Mouse (Mus musculus) leukemia stem cell, adult 10-12 weeks (primary cell): ENCODE data around the gene Snx6. TPM values are rescaled to one million over a fixed set of nuclear protein-coding genes. Genes with fewer than 3 reads are reported as not detected.

Experiments
- polyA plus RNA-seq: library from polyadenylated mRNA; stranded (reverse); fragments of >175 nt; gene quantifications from 2 replicates; pipeline ENCODE4 v1.2.3, GENCODE M21; 2012; ENCODE audit warnings: low replicate concordance

The Snx6 gene
- 2.7 and 13.7 TPM in 2 replicates for polyA plus RNA-seq

DNA sequence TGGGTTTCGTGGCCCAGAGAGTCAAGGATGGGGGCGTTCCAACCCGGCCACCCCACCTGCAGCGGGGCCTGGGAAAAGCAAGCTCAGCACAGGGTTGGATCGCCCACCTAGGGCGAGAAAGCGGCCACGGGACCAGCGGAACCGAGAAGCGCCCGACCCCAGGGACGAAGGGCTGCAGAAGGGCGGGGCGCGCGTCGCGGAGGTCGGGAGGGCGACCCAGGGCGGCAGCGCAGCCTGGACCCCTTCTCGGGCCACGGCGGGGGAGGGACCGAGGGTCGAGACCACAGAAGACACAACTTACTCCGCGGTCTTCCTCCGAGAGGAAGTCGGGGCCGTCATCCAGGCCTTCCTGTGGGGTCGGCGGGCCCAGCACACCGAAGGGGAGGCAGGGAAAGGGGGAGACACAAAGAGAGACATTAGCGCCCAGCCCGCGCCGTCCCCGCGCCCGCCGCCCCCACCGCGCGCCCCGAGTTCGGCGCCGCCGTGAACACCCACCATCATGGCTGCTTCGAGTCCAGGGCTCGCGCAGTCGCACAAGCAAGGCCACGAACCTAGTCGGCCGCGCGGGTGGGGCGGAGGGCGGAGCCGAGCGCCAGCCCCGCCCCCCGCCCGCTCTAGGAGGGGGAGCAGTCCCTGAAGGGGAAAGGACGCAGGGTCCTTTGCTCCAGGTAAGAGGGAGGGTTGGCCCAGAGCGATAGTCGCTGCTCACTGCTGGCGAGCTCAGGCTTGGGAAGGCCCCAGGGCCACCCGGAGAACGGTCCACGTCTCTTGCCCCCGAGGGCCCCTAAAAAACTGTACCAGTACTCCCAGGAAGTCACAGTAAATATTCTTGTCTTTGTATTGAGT lies at the start of gene Snx6:
Snx6 (minus strand) TSS at position 551 of the 846 bp plus-strand sequence.

Other genes starting within 250 kb of the Snx6 start
- gene Sptssa, start 139.1 kb downstream of the Snx6 start, polyA plus RNA-seq: 2.8 and 8.2 TPM in 2 replicates
- gene Eapp, start 99.8 kb downstream of the Snx6 start, polyA plus RNA-seq: 17.3 and 31.8 TPM in 2 replicates
- gene Cfl2, start 67.2 kb upstream of the Snx6 start, polyA plus RNA-seq: 0.71 and 0.74 TPM in 2 replicates
- gene Gm20403, start 190.8 kb upstream of the Snx6 start, polyA plus RNA-seq: 3.3 and 12.3 TPM in 2 replicates
- gene Baz1a, start 218.6 kb upstream of the Snx6 start, polyA plus RNA-seq: 35.4 and 44.5 TPM in 2 replicates